Mouse (Mus musculus): ENCODE data around the gene Nudt3. TPM values are rescaled to one million over a fixed set of nuclear protein-coding genes. Genes with fewer than 3 reads are reported as not detected.

The Nudt3 gene
- polyA plus RNA-seq, 1 experiment from 2014 or later = 32.2 TPM

DNA sequence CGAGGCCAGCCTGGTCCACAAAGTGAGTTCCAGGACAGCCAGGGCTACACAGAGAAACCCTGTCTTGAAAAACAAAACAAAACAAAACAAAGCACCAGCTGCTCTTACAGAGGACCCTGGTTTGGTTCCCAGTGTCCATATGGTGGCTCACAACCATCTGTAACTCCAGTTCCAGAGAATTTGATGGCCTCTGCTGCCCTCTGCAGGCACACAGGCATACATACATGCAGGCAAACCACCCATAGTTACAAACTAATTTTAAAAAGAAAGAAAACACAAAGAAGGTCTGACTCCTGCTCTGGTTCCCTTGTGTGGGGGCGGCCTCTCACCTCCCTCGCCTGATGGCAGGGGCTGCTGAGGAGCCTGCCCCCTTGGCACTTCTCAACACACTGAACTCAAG lies 89.9 kb downstream of the Nudt3 start:
- no peak overlapping the region for H3K27ac ChIP-seq (ENCODE audit: low read depth, low read length)
- H3K4me1 ChIP-seq (ENCODE audit: control insufficient read depth, insufficient read depth, low read length) = no peaks in the 10 kb centered on the region
- H3K27me3 ChIP-seq (ENCODE audit: control insufficient read depth, insufficient read depth, low read length) = no peaks in the 10 kb centered on the region
- H3K9me3 ChIP-seq (ENCODE audit: control insufficient read depth, low read length) = no peaks in the 10 kb centered on the region
- 89% methylated on average over 3 of the region's 3 CpGs for WGBS
- ATAC-seq (ENCODE audit: low FRiP score, low TSS enrichment) = no peak
- no peak overlapping the region for H3K9ac ChIP-seq (ENCODE audit: low read depth, low read length)
- H3K36me3 ChIP-seq (ENCODE audit: control insufficient read depth, insufficient read depth, low read length) = no peaks in the 10 kb centered on the region
- H3K4me3 ChIP-seq (ENCODE audit: low read length) = no peak overlapping the region
- no peak overlapping the region for H3K4me2 ChIP-seq (replicated peaks; ENCODE audit: low read depth, low read length)

DNA sequence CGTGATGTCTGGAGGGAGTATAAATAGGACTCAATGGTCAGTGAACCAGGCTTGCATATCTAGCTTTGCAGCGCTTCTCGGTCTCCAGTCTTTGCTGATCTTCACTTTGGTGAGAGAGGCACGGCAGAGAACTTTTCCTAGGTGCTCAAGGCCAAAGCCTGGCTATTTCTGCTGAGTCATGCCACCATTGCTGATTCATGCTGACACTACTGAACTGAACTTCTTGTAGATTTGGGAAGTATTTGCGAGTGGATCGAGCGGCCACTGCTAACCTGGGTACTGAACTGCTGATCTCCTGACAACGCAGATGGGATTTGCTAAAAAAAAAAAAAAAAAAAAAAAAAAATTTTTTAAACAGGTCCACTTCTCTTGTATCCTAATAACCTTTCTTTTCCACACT lies 91.2 kb downstream of the Nudt3 start:
- H3K9ac ChIP-seq (ENCODE audit: low read depth, low read length) = no peak overlapping the region
- no peak overlapping the region for H3K27ac ChIP-seq (ENCODE audit: low read depth, low read length)
- H3K27me3 ChIP-seq (ENCODE audit: control insufficient read depth, insufficient read depth, low read length) = no peaks in the 10 kb centered on the region
- no peaks in the 10 kb centered on the region for H3K4me1 ChIP-seq (ENCODE audit: control insufficient read depth, insufficient read depth, low read length)
- no peaks in the 10 kb centered on the region for H3K36me3 ChIP-seq (ENCODE audit: control insufficient read depth, insufficient read depth, low read length)
- no peak for ATAC-seq (ENCODE audit: low FRiP score, low TSS enrichment)
- no peaks in the 10 kb centered on the region for H3K9me3 ChIP-seq (ENCODE audit: control insufficient read depth, low read length)
- H3K4me2 ChIP-seq (replicated peaks; ENCODE audit: low read depth, low read length) = no peak overlapping the region
- H3K4me3 ChIP-seq (ENCODE audit: low read length) = no peak overlapping the region
- WGBS = 86% methylated on average over 8 of the region's 8 CpGs

Other genes starting within 250 kb of the Nudt3 start
- gene Grm4, start 102.1 kb downstream of the Nudt3 start, polyA plus RNA-seq (2014; fragmentation: Nextera tagmentation; extraction: Ambion mirVana) = 0.50 and 1.6 TPM in 2 replicates
- gene Hmga1, start 67.0 kb downstream of the Nudt3 start, polyA plus RNA-seq (2014; fragmentation: Nextera tagmentation; extraction: Ambion mirVana) = 351 and 355 TPM in 2 replicates
- gene AI413582, start 57.7 kb downstream of the Nudt3 start, polyA plus RNA-seq (2014; fragmentation: Nextera tagmentation; extraction: Ambion mirVana) = 17.4 and 22.3 TPM in 2 replicates
- gene RPS10-NUDT3, start 11.7 kb upstream of the Nudt3 start, polyA plus RNA-seq (2014; fragmentation: Nextera tagmentation; extraction: Ambion mirVana) = not detected in 2 replicates
- gene Rps10, start 13.2 kb upstream of the Nudt3 start, polyA plus RNA-seq (2014; fragmentation: Nextera tagmentation; extraction: Ambion mirVana) = 1,163 and 1,521 TPM in 2 replicates
- 1.3 and 1.7 TPM in 2 replicates for gene Pacsin1, start 32.0 kb upstream of the Nudt3 start, polyA plus RNA-seq (2014; fragmentation: Nextera tagmentation; extraction: Ambion mirVana)
- gene Spdef, start 105.5 kb upstream of the Nudt3 start, polyA plus RNA-seq (2014; fragmentation: Nextera tagmentation; extraction: Ambion mirVana) = 0.19 and 0.20 TPM in 2 replicates
- 15.3 and 21.6 TPM in 2 replicates for gene D17Wsu92e, start 197.2 kb upstream of the Nudt3 start, polyA plus RNA-seq (2014; fragmentation: Nextera tagmentation; extraction: Ambion mirVana)
- gene Snrpc, start 214.7 kb upstream of the Nudt3 start, polyA plus RNA-seq (2014; fragmentation: Nextera tagmentation; extraction: Ambion mirVana) = 349 and 425 TPM in 2 replicates
- gene Uhrf1bp1, start 232.9 kb upstream of the Nudt3 start, polyA plus RNA-seq (2014; fragmentation: Nextera tagmentation; extraction: Ambion mirVana) = 6.2 and 7.4 TPM in 2 replicates